14 mouse cellular contexts compared by ENCODE assay signal in genomic region chr14:75900793-75901499, GRCm38 (mm10). TPM values are rescaled to one million over a fixed set of nuclear protein-coding genes. Genes with fewer than 3 reads are reported as not detected.
DNase-seq lines count a peak whose midpoint lies in the region; ATAC-seq and TF ChIP-seq lines count a peak whose summit lies in the region.
"Had no signal": no experiment of that assay in that cellular context is flagged by ENCODE, and none has a peak within 500 bp of the region (broad histone marks: within the 10 kb centered on the region; RNA-seq: fewer than 3 reads in every experiment).

No protein-coding gene starts in this region.

- intact Hi-C loops in gastrocnemius, adult 2 months (cut with DNase I): no loop called here
- intact Hi-C loops in gastrocnemius, postnatal 14 days (cut with DNase I; ENCODE audit: low total_unique reads): no loop called here
- intact Hi-C loops in left cerebral cortex, postnatal 10 days (cut with DNase I): loop anchor here (5.0 kb wide), 1 partner anchor 61 kb away; no protein-coding TSS in a partner anchor
- intact Hi-C loops in gastrocnemius, postnatal 36 days (cut with DNase I): no loop called here

- H3K9me3 ChIP-seq in hindbrain, embryonic 11.5 days (ENCODE audit: control insufficient read depth, low read length): no peaks in the 10 kb centered on the region
- H3K9me3 ChIP-seq in midbrain, embryonic 13.5 days: no peaks in the 10 kb centered on the region

- H3K9ac ChIP-seq in hindbrain, embryonic 11.5 days (ENCODE audit: low read depth, low read length): no peak overlapping the region
- H3K9ac ChIP-seq in midbrain, embryonic 13.5 days (replicated peaks): 0 out of 2 replicates have a peak overlapping the region, but pooled peaks have one; percentile 15
- H3K9ac ChIP-seq: liver, postnatal 0 days had no signal

- no peak for TF ChIP-seq CTCF in gastrocnemius, adult 2 months (IDR thresholded peaks at IDR 0.05)

- no peak overlapping the region for H3K4me2 ChIP-seq in hindbrain, embryonic 11.5 days (replicated peaks; ENCODE audit: low read depth, low read length)
- no peak overlapping the region for H3K4me2 ChIP-seq in midbrain, embryonic 13.5 days (replicated peaks)

- H3K27me3 ChIP-seq in hindbrain, embryonic 11.5 days (ENCODE audit: control insufficient read depth, insufficient read depth, low read length): no peaks in the 10 kb centered on the region
- no peaks in the 10 kb centered on the region for H3K27me3 ChIP-seq in midbrain, embryonic 13.5 days

- H3K4me1 ChIP-seq in hindbrain, embryonic 11.5 days (replicated peaks; ENCODE audit: control insufficient read depth, insufficient read depth, low read length): 0 out of 2 replicates have a peak, but pooled peaks cover 3% of the 10 kb centered on the region
- H3K4me1 ChIP-seq in midbrain, embryonic 13.5 days (replicated peaks): peaks cover 28% of the 10 kb centered on the region

- peak; percentile 30 for ATAC-seq in hindbrain, embryonic 11.5 days (ENCODE audit: low FRiP score)
- peak; percentile 88 for ATAC-seq in midbrain, embryonic 13.5 days
- ATAC-seq: liver, postnatal 0 days had no signal

- 0 out of 2 replicates have a peak overlapping the region, but pooled peaks have one; percentile 12 for H3K27ac ChIP-seq in gastrocnemius, adult 2 months
- H3K27ac ChIP-seq in hindbrain, embryonic 11.5 days (ENCODE audit: low read depth, low read length): peak overlapping the region; percentile 72
- H3K27ac ChIP-seq in midbrain, embryonic 13.5 days: peak overlapping the region; percentile 85
- H3K27ac ChIP-seq: heart, adult 2 months had no signal

- H3K4me3 ChIP-seq in gastrocnemius, adult 2 months: no peak overlapping the region
- no peak overlapping the region for H3K4me3 ChIP-seq in hindbrain, embryonic 11.5 days (ENCODE audit: low read depth, low read length)
- H3K4me3 ChIP-seq in midbrain, embryonic 13.5 days (replicated peaks): no peak overlapping the region
- H3K4me3 ChIP-seq: heart, adult 2 months had no signal

- no peaks in the 10 kb centered on the region for H3K36me3 ChIP-seq in hindbrain, embryonic 11.5 days (ENCODE audit: control insufficient read depth, insufficient read depth, low read length)
- peaks cover 24% of the 10 kb centered on the region for H3K36me3 ChIP-seq in midbrain, embryonic 13.5 days

- 70% methylated on average over 5 of the region's 5 CpGs for WGBS in hindbrain, embryonic 11.5 days
- WGBS in midbrain, embryonic 13.5 days: 46% methylated on average over 5 of the region's 5 CpGs

- no peak for DNase-seq in gastrocnemius, adult 2 months
- no peak for DNase-seq in gastrocnemius, postnatal 14 days
- peak; percentile 26 for DNase-seq in embryo, embryonic 10.5 days (ENCODE audit: low spot score)
- DNase-seq in hindbrain, embryonic 11.5 days (ENCODE audit: low spot score): peak; percentile 21
- no peak for DNase-seq in lung, postnatal 4 days
- no peak for DNase-seq in left cerebral cortex, postnatal 10 days (ENCODE audit: extremely low spot score in 1 of 2, low spot score in 2 of 2)
- DNase-seq in gastrocnemius, postnatal 36 days: no peak
- DNase-seq: cerebellum, adult 8-10 months; heart, adult 2 months; kidney, adult 9 months; liver, postnatal 0 days; thymus, adult 2 months had no signal

RNA-seq across cellular contexts. Expression of gene Kctd4, which starts 53.9 kb away (rescaled TPM):
- total RNA-seq in gastrocnemius, adult 2 months (2021): not detected
- total RNA-seq in gastrocnemius, postnatal 14 days (2021): not detected
- polyA plus RNA-seq in hindbrain, embryonic 11.5 days (2014; fragmentation: Nextera tagmentation; extraction: Ambion mirVana): 0.61 and 1.4 TPM in 2 replicates
- polyA plus RNA-seq in midbrain, embryonic 13.5 days (2015; fragmentation: Nextera tagmentation; extraction: Ambion mirVana): 4.6 and 6.0 TPM in 2 replicates
- total RNA-seq in left cerebral cortex, postnatal 10 days (2021): 10 to 100 TPM; 13.2 to 14.6 TPM
- total RNA-seq in gastrocnemius, postnatal 36 days (2021): not detected
- total RNA-seq: heart, adult 2 months had no signal
- polyA plus RNA-seq: C2C12; heart, adult 2 months had no signal

RNA-seq across cellular contexts. Expression of gene Tpt1, which starts 56.1 kb away (rescaled TPM):
- total RNA-seq in gastrocnemius, adult 2 months (2021): 1,000 to 10,000 TPM; 3,630 to 4,350 TPM
- total RNA-seq in gastrocnemius, postnatal 14 days (2021): 1,000 to 10,000 TPM; 3,074 to 3,192 TPM
- 1,005 and 1,072 TPM in 2 replicates for polyA plus RNA-seq in hindbrain, embryonic 11.5 days (2014; fragmentation: Nextera tagmentation; extraction: Ambion mirVana)
- 876 and 886 TPM in 2 replicates for polyA plus RNA-seq in midbrain, embryonic 13.5 days (2015; fragmentation: Nextera tagmentation; extraction: Ambion mirVana)
- 1,000 to 10,000 TPM; 1,219 to 1,311 TPM for total RNA-seq in left cerebral cortex, postnatal 10 days (2021)
- total RNA-seq in gastrocnemius, postnatal 36 days (2021): 1,000 to 10,000 TPM; 2,921 to 3,241 TPM

Comparison
In these comparisons a context has a peak if more than half of its experiments do, and no peak if none do; other contexts are left out.
1. DNase-seq: peak in embryo, embryonic 10.5 days (single experiment) and hindbrain, embryonic 11.5 days (single experiment); none in gastrocnemius, adult 2 months (single experiment), gastrocnemius, postnatal 14 days (single experiment), lung, postnatal 4 days (0 of 2), left cerebral cortex, postnatal 10 days (0 of 2) and gastrocnemius, postnatal 36 days (0 of 2).
2. H3K27ac ChIP-seq: peak in every context shown above with its lines; median percentile 85 in midbrain, embryonic 13.5 days; 72 in hindbrain, embryonic 11.5 days; 12 in gastrocnemius, adult 2 months.
3. RNA of gene Kctd4, which starts 53.9 kb away (total RNA-seq): 13.2 to 14.6 TPM in left cerebral cortex, postnatal 10 days; not detected in gastrocnemius, postnatal 14 days, not detected in gastrocnemius, adult 2 months and not detected in gastrocnemius, postnatal 36 days; every median in the first group is over 10 times any median in the second.